Mouse (Mus musculus) neural tube, embryonic 10.5 days (tissue): ENCODE results near the gene Dnmt3c.
"Not testable (repeated sequence)": the region's sequence is repeated elsewhere in the genome, so short reads cannot be mapped to it uniquely, and the experiment has no call there.

Experiments used
- DNase-seq: peaks from one replicate; pipeline ENCODE4 v3.0.0-alpha.2; 2017; ENCODE audit warnings: low spot score; ENCODE audit errors: extremely low spot score

Gene Dnmt3c

DNA sequence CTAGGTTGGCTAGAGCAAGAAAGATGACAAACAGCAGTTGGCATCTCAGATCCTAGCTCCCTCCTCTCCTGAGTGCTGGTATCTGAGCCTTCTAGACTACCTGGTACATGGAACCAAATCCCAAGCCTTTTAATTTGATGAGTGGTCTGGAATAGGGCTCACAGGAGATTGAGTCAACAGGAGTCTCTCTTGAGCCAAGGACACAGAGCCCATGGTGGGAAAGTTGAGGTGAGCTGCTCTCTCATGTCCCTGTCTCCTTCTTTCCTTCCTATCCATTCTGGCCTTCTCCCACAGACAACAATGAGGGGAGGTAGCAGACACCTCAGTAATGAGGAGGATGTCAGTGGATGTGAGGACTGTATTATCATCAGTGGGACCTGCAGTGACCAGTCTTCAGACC is at the start of gene Dnmt3c:
Gene Dnmt3c, plus strand, starts transcription at position 301 of the 400 bp plus-strand sequence.
- DNase-seq, result no peak

DNA sequence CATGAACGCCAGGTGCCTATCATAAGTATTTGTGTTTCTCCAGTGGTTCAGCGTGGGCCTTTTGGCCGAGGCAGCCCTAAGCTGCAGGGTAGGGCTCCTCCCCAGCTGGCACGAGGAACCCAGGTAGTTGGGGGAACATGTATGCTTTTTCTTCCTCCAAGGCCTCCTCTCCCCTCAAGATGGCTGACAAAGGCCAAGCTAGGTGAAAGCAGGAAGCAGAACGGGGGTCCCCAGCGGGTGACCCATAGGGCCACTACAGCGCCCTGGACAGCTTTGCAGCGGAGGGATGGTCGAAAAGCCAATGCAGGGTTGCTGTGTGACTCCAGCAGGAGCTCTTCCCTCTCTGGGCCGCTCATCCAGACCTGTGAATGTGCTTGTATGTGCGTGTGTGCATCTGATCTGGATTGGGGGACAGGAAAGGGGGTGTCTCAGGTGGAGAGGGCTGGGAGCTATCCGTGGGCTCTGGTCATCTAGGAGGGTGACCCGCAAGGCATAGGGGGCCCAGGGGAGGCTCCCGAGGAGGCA is 47.6 kb upstream of the Dnmt3c start:
- DNase-seq, result no peak

DNA sequence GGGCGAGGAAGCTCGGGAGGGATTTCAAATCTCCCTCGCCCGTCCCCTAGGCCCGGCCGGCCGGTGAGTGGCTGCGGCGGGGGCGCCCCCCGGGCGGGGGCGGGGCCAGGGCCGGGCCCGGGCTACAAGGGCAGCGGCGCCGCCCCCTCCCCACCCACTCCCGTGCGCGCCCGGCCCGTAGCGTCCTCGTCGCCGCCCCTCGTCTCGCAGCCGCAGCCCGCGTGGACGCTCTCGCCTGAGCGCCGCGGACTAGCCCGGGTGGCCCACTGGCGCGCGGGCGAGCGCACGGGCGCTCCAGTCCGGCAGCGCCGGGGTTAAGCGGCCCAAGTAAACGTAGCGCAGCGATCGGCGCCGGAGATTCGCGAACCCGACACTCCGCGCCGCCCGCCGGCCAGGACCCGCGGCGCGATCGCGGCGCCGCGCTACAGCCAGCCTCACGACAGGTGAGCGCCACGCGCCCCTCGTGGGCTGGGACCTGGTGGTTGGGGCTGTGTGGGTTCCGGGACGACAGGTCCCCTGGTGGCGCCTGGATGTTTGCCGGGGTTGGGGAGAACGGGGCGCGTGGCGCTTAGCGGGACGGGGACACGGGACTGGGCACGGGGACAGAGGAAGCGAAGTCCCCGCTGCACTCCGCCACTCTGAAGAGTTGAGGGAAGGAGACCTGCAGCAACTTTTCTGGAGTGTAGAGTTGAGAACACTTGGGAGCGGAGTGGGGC is 47.0 kb upstream of the Dnmt3c start, which contains the start of gene Dnmt3b:
Gene Dnmt3b, plus strand, starts transcription at position 153 of the 716 bp plus-strand sequence.
- peak; percentile 83 for DNase-seq

DNA sequence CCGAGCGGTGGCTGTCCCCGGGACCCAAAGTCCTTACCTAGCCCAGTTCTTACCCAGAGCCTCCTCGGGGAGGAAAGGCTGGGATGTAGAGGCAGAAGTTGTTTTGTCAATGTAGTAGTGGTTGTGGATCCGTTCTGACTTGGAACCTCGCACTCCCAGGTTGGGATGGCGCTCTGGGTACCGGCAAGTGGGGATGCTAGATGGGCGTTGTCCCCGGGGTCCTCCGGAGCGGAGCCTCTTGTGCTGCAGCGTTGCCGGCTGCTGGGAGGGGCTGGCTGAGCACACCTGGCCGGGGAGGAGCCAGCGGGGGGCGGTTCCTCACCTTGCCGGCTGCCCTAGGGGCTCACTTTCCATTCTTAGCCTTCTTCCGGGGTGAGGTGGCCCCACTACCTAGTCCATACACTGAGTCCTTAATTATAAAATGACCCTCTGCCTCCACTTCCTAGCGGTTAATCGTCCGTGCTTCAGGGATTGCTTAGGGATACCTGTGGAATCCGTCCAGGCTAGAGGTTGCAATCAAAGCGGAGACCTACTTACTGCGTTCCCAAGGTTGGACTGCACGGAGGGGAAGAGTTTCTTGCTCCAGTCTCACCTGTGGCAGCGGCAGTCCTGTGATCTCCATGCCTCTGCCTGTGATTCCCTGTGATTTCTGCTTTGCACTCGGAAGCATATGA is 46.3 kb upstream of the Dnmt3c start:
- DNase-seq, result peak; percentile 29

DNA sequence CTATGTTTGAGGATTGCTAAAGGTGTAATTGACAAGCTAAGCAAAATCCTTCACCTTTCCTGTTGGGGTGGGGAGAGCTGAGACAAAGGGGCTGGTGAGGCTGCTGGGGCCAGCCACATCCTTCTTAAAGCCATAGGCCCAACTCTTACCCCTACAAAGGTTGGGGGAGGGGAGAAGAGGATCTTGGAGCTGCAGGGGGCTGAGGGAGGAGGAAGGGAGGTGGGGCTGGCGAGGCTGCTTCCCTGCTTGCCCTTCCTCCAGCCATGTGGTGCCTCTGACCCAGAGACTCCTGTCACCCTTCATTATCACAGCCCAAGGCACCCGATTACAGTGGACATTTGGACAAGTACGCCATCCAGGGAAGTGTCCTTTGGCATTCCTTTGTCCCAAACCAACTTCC is 44.8 kb upstream of the Dnmt3c start:
- no peak for DNase-seq

- not testable (repeated sequence) for DNase-seq
These were observed 38.8 kb upstream of the Dnmt3c start for GRCm38 (mm10) chr2:153657659-153658058.

- peak; percentile 32 for DNase-seq
These were observed 35.8 kb upstream of the Dnmt3c start for GRCm38 (mm10) chr2:153660616-153661015.

GRCm38 (mm10) chr2:153665401-153665800 is 31.1 kb upstream of the Dnmt3c start:
- no peak for DNase-seq

- no peak for DNase-seq
These were observed 27.6 kb upstream of the Dnmt3c start for GRCm38 (mm10) chr2:153668754-153669376.

GRCm38 (mm10) chr2:153670111-153670510 is 26.3 kb upstream of the Dnmt3c start:
- DNase-seq, result no peak

DNA sequence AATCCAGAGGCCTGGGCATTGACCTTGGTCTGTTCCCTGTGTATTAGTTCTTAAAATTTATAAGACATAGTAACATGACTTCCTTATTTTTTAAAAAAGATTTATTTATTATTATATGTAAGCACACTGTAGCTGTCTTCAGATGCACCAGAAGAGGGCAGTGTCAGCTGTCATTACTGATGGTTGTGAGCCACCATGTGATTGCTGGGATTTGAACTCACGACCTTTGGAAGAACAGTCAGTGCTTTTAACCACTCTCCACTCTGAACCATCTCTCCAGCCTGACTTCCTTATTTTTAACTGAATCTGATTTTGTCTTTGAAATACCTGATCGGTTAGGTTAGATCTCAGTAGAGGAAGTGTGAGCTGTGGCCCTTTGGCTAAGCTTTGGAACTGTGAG is 23.8 kb upstream of the Dnmt3c start:
- no peak for DNase-seq

GRCm38 (mm10) chr2:153675364-153675763 is 21.1 kb upstream of the Dnmt3c start:
- not testable (repeated sequence) for DNase-seq

GRCm38 (mm10) chr2:153676944-153677343 is 19.5 kb upstream of the Dnmt3c start:
- DNase-seq, result no peak

GRCm38 (mm10) chr2:153677550-153677949 is 18.9 kb upstream of the Dnmt3c start:
- DNase-seq, result no peak

DNA sequence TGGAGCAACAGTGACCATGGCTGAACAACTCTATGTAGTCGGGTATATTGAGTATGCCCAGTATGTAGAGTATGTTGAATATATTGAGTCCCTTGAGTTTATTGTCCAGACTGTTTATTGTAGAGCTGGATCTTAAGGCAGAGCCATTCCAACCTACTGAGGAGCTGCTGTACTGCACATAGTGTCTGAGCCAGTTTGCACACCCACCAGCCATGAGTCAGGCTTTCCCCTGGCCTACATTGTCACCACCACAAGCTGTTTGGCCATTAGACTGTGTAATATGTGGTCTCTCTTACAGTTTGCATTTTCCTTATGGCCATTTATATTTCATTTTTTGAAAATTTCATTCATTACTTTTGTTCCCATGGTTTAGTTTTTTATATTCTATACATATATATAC is 16.5 kb upstream of the Dnmt3c start:
- no peak for DNase-seq

DNA sequence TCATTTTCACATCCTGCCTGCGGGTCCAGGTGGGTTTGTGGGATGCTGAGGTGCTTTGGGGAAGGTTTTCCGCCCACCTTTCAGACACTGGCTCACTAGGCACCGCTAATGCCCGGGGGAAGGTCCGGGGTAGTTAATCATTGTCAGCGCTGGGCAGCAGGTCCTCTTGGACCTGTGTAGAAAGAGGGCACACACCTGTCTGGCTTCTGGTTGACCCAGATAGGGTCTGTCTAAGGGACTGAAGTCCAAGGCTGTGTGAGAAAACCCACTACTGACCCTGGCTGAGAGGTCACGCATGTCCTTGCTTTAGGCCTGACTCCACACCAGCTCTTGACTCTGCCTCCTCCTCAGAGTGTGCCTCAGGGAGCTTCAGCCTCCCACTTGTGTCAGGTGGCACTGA is 3.0 kb upstream of the Dnmt3c start:
- DNase-seq, result not testable (repeated sequence)

DNA sequence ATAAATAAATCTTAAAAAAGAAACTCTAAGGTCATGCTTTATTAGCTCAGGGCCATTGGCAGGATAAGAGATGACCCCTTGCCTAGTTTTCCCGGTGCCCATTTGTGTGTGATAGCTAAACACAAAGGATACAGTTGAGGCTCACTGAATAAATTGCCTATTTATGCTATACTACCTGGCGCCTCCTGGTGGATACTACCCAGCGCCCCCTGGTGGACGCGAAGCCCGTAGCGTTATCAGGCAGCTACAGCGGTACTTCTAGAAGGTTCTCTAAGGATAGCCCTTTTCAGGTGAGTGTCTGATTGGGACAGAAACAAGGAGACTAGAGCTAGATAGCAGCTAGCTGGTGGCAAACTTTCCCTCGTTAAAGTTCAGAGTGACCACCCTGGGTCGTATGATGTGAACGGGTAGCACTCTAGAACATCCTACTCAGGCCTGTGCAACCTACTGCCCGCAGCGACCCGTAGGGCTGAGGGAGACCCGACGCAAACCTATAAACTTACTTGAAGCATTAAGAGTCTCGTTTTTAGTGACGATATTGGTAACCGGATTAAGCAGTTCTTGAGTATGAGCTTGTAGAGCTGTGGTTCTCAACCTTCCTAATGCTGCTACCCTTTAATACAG is 1.9 kb upstream of the Dnmt3c start:
- peak; percentile 51 for DNase-seq

DNA sequence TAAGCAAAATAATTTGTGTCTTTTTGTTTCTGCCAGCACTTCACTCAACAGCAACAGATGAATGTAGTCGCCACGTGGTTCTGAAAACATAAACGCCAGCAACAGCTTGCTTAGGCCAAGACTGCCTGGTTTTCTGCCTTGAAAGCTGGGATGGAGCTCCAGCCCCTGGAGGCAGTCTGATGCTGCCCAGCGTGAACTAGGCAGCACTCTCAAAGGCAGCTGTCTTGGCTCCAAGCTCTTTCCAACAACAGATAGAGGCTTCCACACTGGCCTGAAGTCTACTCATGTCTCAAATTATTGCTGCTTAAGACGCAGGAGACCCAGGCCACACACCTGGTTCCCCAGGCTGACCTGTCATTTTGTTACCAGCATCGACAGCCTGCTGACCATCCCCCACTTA is 6.9 kb downstream of the Dnmt3c start:
- DNase-seq, result no peak

DNA sequence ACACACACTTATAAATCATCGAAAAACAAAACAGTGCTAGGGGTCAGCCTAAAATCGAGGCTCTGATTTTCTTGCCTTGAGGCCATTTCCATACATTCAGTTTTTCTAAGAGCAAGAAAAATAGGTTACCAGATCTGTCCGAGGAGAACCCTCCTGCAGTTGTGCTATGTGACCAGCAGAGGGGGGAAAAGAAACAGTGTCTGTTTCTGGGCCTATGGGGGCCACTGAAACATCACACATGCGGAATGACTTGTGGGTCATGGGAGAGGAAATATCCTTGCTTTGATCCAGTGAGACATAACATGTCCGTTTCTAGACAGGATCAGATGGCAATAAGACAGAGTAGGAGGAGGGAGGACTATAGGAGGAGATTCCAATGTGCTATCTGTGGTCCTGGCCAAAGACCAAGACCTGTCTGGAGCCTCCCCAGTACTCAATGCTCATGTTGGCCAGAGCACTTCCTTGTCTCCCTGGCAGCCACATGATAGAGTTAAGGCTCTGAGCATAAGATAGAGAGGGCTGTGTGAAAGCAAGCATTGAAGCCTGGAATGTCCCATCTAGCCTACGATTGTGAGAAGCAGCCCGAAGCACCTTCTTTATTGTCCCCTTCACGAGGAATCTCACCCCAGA is 14.4 kb downstream of the Dnmt3c start:
- DNase-seq, result peak; percentile 33

DNA sequence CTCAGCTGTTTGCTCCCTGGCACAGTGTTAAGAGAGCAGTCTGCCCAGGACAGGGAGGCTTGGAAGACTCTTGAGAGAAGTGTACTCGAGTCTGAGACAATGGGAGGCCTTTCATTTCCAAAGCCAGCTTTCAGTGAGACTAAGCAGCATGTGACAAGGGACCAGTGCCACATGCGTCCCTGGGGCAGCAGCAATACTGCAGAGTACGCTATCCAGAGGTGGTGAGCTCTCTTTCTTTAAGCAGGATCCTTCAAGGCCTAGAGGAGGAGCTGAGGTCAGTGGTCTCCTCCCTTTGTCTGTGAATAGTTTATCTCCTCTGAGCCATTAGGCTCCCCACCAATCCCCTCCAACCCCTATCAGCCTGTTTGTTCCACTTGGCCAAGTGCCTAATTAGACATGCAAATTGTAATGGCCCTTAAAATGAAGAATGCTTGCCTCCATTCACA is 16.2 kb downstream of the Dnmt3c start:
- DNase-seq, result no peak

GRCm38 (mm10) chr2:153713227-153713626 is 16.8 kb downstream of the Dnmt3c start:
- no peak for DNase-seq
